Mouse (Mus musculus) kidney, adult 2 months (tissue): ENCODE results near the gene Mfsd13b.
"Not testable (repeated sequence)": the region's sequence is repeated elsewhere in the genome, so short reads cannot be mapped to it uniquely, and the experiment has no call there.

ENCODE experiments used
- CTCF ChIP-seq: fragments of 200-500 bp; conservative IDR thresholded peaks from 2 replicates; pipeline ENCODE4 v1.5.1; 2011; ENCODE audit warnings: low read depth, mild to moderate bottlenecking, control low read depth, low read length, moderate library complexity, mixed read lengths; ENCODE audit not compliant: insufficient read depth, insufficient read length
- POLR2A ChIP-seq: fragments of 200-500 bp; IDR thresholded peaks from one replicate; pipeline ENCODE4 v1.6.1; 2011; ENCODE audit warnings: low read depth, low read length, control low read depth

GRCm38 (mm10) chr7:121029947-121030346, 47.6 kb downstream of the Mfsd13b start:
- not testable (repeated sequence) for TF ChIP-seq CTCF, POLR2A
